Comparison of ENCODE assay signal across 22 mouse cellular contexts in the genomic region with DNA sequence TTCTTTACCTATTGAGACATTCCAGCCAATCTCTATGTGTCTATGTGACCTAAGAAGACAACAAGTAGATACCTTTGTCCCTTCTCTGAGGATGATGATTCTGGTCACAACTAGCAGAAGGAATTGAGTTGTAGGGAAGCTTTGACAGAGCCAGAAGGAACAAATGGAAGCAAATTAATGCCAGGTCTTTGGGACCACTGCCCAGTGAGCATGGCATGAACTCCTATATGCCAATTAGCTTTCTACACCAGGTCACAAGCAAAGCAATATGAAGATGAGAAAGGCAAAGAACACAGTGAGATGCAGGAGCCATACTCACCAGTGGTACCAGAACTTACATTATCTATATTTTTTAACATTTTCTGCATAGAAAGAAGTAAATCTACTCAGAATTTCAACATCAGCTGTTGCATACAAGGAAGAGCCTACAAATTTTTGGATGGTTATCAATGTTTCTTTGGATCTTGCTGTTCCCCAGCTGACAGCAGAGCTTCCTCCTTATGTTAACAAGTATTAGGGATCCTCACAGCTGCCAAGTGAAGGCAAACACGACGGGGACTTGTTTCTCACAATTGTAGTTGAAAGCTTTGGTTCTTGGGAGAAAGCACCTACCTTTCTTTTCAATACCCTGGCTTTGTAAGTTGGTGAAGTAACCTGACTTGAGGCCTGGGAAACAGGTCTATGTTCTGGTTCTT.
DNase-seq lines count a peak whose midpoint lies in the region; ATAC-seq and TF ChIP-seq lines count a peak whose summit lies in the region.
"Had no signal": no experiment of that assay in that cellular context is flagged by ENCODE, and none has a peak within 500 bp of the region (broad histone marks: within the 10 kb centered on the region; RNA-seq: fewer than 3 reads in every experiment).

No protein-coding gene starts in this region.

- H3K4me3 ChIP-seq in forebrain, embryonic 16.5 days (replicated peaks; ENCODE audit: low read length): no peak overlapping the region
- no peak overlapping the region for H3K4me3 ChIP-seq in forebrain, embryonic 11.5 days (ENCODE audit: low read depth, low read length)
- H3K4me3 ChIP-seq in stomach, postnatal 0 days (ENCODE audit: low read depth, low read length): no peak overlapping the region
- H3K4me3 ChIP-seq: embryonic facial prominence, embryonic 15.5 days; forebrain, embryonic 12.5 days; hindbrain, embryonic 10.5 days; limb, embryonic 12.5 days; megakaryocyte, embryonic 14.5 days had no signal

- H3K4me2 ChIP-seq in forebrain, embryonic 16.5 days (ENCODE audit: low read length): no peak overlapping the region
- no peak overlapping the region for H3K4me2 ChIP-seq in forebrain, embryonic 11.5 days (ENCODE audit: low read depth, low read length, severe bottlenecking)
- H3K4me2 ChIP-seq in stomach, postnatal 0 days (replicated peaks; ENCODE audit: low read depth): no peak overlapping the region
- H3K4me2 ChIP-seq: embryonic facial prominence, embryonic 15.5 days; forebrain, embryonic 12.5 days; limb, embryonic 12.5 days had no signal

- H3K27me3 ChIP-seq in forebrain, embryonic 16.5 days (replicated peaks; ENCODE audit: control insufficient read depth, insufficient read depth, low read length): no peaks in the 10 kb centered on the region
- no peaks in the 10 kb centered on the region for H3K27me3 ChIP-seq in forebrain, embryonic 11.5 days (ENCODE audit: control insufficient read depth, insufficient read depth, low read length)
- no peaks in the 10 kb centered on the region for H3K27me3 ChIP-seq in stomach, postnatal 0 days (ENCODE audit: control insufficient read depth, insufficient read depth, low read length)
- H3K27me3 ChIP-seq: embryonic facial prominence, embryonic 15.5 days; forebrain, embryonic 12.5 days; limb, embryonic 12.5 days; megakaryocyte, embryonic 14.5 days had no signal

- no peak for TF ChIP-seq EP300 in stomach, postnatal 0 days (optimal IDR thresholded peaks at IDR 0.05)

- intact Hi-C loops in left cerebral cortex, postnatal 4 days (cut with DNase I): no loop called here

- no peak overlapping the region for H3K9ac ChIP-seq in forebrain, embryonic 16.5 days (replicated peaks; ENCODE audit: low read depth, low read length)
- H3K9ac ChIP-seq in forebrain, embryonic 11.5 days (ENCODE audit: low read length): no peak overlapping the region
- H3K9ac ChIP-seq in stomach, postnatal 0 days (ENCODE audit: low read length): no peak overlapping the region
- H3K9ac ChIP-seq: embryonic facial prominence, embryonic 15.5 days; forebrain, embryonic 12.5 days; limb, embryonic 12.5 days; liver, embryonic 14.5 days had no signal

- WGBS in forebrain, embryonic 16.5 days: 47% methylated on average over 2 of the region's 2 CpGs
- WGBS in forebrain, embryonic 11.5 days: 71% methylated on average over 2 of the region's 2 CpGs
- 33% methylated on average over 2 of the region's 2 CpGs for WGBS in stomach, postnatal 0 days

- peak; percentile 77 for ATAC-seq in forebrain, embryonic 16.5 days
- no peak for ATAC-seq in forebrain, embryonic 11.5 days (replicated peaks; ENCODE audit: low FRiP score)
- ATAC-seq in stomach, postnatal 0 days (ENCODE audit: low FRiP score, low TSS enrichment): no peak
- ATAC-seq: inflammation-experienced regulatory T-cells, adult 6 months; midbrain, embryonic 16.5 days had no signal

- H3K36me3 ChIP-seq in forebrain, embryonic 16.5 days (ENCODE audit: control insufficient read depth, insufficient read depth): no peaks in the 10 kb centered on the region
- no peaks in the 10 kb centered on the region for H3K36me3 ChIP-seq in forebrain, embryonic 11.5 days (ENCODE audit: control insufficient read depth, insufficient read depth, low read length)
- no peaks in the 10 kb centered on the region for H3K36me3 ChIP-seq in stomach, postnatal 0 days (ENCODE audit: control insufficient read depth, insufficient read depth, low read length)
- H3K36me3 ChIP-seq: embryonic facial prominence, embryonic 15.5 days; forebrain, embryonic 12.5 days; hindbrain, embryonic 10.5 days; limb, embryonic 12.5 days had no signal

- no peaks in the 10 kb centered on the region for H3K4me1 ChIP-seq in forebrain, embryonic 16.5 days (replicated peaks; ENCODE audit: control insufficient read depth, insufficient read depth, low read length)
- H3K4me1 ChIP-seq in forebrain, embryonic 11.5 days (replicated peaks; ENCODE audit: control insufficient read depth, insufficient read depth, low read length): no peaks in the 10 kb centered on the region
- no peaks in the 10 kb centered on the region for H3K4me1 ChIP-seq in stomach, postnatal 0 days (replicated peaks; ENCODE audit: control insufficient read depth, insufficient read depth)
- H3K4me1 ChIP-seq: embryonic facial prominence, embryonic 15.5 days; forebrain, embryonic 12.5 days; hindbrain, embryonic 10.5 days; limb, embryonic 12.5 days; megakaryocyte, embryonic 14.5 days had no signal

- DNase-seq in forebrain, embryonic 11.5 days (ENCODE audit: low spot score): no peak
- DNase-seq in left cerebral cortex, postnatal 4 days: peak; percentile 83
- no peak for DNase-seq in left cerebral cortex, adult 11 months (ENCODE audit: low spot score)
- DNase-seq in cerebellum, postnatal 14 days: peak; percentile 94 to 95
- peak; percentile 64 for DNase-seq in layer of hippocampus, adult 9-11 months
- no peak for DNase-seq in liver
- no peak for DNase-seq in stomach, postnatal 0 days (ENCODE audit: low spot score)
- DNase-seq: adrenal gland, postnatal 36 days; embryo, embryonic 11 days; gastrocnemius, postnatal 14 days; kidney, adult 8-10 months; kidney, postnatal 4 days; thymus, postnatal 36 days had no signal

- no peak for TF ChIP-seq CTCF in stomach, postnatal 0 days (IDR thresholded peaks at IDR 0.05; ENCODE audit: low read depth)

- H3K27ac ChIP-seq in forebrain, embryonic 16.5 days (ENCODE audit: low read length): no peak overlapping the region
- no peak overlapping the region for H3K27ac ChIP-seq in forebrain, embryonic 11.5 days (ENCODE audit: low read depth, low read length)
- H3K27ac ChIP-seq in stomach, postnatal 0 days (replicated peaks): no peak overlapping the region
- H3K27ac ChIP-seq: embryonic facial prominence, embryonic 15.5 days; forebrain, embryonic 12.5 days; hindbrain, embryonic 10.5 days; limb, embryonic 12.5 days; liver, embryonic 14.5 days had no signal

- no peaks in the 10 kb centered on the region for H3K9me3 ChIP-seq in forebrain, embryonic 16.5 days (ENCODE audit: control insufficient read depth, low read length)
- no peaks in the 10 kb centered on the region for H3K9me3 ChIP-seq in forebrain, embryonic 11.5 days (ENCODE audit: control insufficient read depth, low read length)
- H3K9me3 ChIP-seq in stomach, postnatal 0 days (ENCODE audit: control insufficient read depth, low read length): no peaks in the 10 kb centered on the region
- H3K9me3 ChIP-seq: embryonic facial prominence, embryonic 15.5 days; forebrain, embryonic 12.5 days; hindbrain, embryonic 10.5 days; limb, embryonic 12.5 days; megakaryocyte, embryonic 14.5 days had no signal

Comparison
In these comparisons a context has a peak if more than half of its experiments do, and no peak if none do; other contexts are left out.
1. DNase-seq: peak in left cerebral cortex, postnatal 4 days (single experiment), cerebellum, postnatal 14 days (2 of 2) and layer of hippocampus, adult 9-11 months (single experiment); none in forebrain, embryonic 11.5 days (single experiment), left cerebral cortex, adult 11 months (single experiment), liver (single experiment) and stomach, postnatal 0 days (single experiment).